Mouse (Mus musculus) spleen, adult 2 months (tissue): ENCODE measurements around the gene Ehhadh.

Source experiments
- CTCF ChIP-seq: fragments of 200-500 bp; IDR thresholded peaks from 2 replicates; pipeline ENCODE4 v1.5.1; 2011; ENCODE audit warnings: mild to moderate bottlenecking, inconsistent platforms; ENCODE audit not compliant: insufficient read depth, insufficient read length, insufficient replicate concordance; ENCODE audit errors: extremely low read depth
- POLR2A ChIP-seq: fragments of 200-500 bp; IDR thresholded peaks from 2 replicates; pipeline ENCODE4 v1.6.1; 2011; ENCODE audit warnings: low read depth, low read length, inconsistent platforms

GRCm38 (mm10) chr16:21735638-21736037, 52.0 kb downstream of the Ehhadh start:
- no peak for TF ChIP-seq POLR2A
- no peak for TF ChIP-seq CTCF
